Mouse (Mus musculus): ENCODE data around the gene Flt4. TPM values are rescaled to one million over a fixed set of nuclear protein-coding genes. Genes with fewer than 3 reads are reported as not detected.

Gene Flt4
- polyA plus RNA-seq, 2 experiments, result 2.2 to 2.8 TPM

DNA sequence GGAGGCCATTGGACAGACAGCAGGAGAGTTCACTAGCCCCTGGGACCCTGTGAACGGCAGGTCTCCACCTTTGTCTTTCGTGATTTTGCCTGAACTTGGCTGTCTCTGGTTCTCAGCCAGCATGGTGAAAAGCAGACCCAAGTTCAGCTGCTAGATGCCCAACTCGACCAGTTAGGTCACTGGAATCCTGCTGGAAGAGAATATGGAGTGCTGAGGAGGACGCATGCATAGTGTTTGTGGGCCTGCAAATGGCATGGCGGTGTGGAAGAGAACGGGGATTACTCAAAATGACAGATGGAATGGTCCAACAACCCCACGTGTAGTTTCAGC, 50.4 kb downstream of the Flt4 start:
- Histone ChIP-seq H3K9me3 (ENCODE audit: control insufficient read depth, low read length) (no peaks in the 10 kb centered on the region), H3K36me3 (replicated peaks; ENCODE audit: control insufficient read depth, insufficient read depth, low read depth) (no peaks in the 10 kb centered on the region), H3K27ac (no peak overlapping the region), H3K4me2 (ENCODE audit: low read depth) (no peak overlapping the region), H3K9ac (replicated peaks) (no peak overlapping the region), H3K4me3 (ENCODE audit: insufficient read depth in 1 of 2, low read depth in 2 of 2, low read length in 2 of 2) (no peak overlapping the region), H3K4me1 (replicated peaks; ENCODE audit: control insufficient read depth in 2 of 2, insufficient read depth in 2 of 2, low read length in 1 of 2) (peaks cover 0 to 13% of the 10 kb centered on the region in 2 experiments; a peak in 2 of 4 replicates), H3K27me3 (ENCODE audit: control insufficient read depth, insufficient read depth, low read length) (no peaks in the 10 kb centered on the region)
- no peak for TF ChIP-seq EP300 (IDR thresholded peaks at IDR 0.05; ENCODE audit: low read depth)
- TF ChIP-seq CTCF (IDR thresholded peaks at IDR 0.05; ENCODE audit: low read depth), result no peak
- 47% methylated on average over 7 of the region's 7 CpGs for WGBS (ENCODE audit: insufficient replicate concordance)
- DNase-seq (ENCODE audit: low read depth in 3 of 3, low spot score in 3 of 3), result no peak
- no peak for ATAC-seq (ENCODE audit: insufficient read depth)

DNA sequence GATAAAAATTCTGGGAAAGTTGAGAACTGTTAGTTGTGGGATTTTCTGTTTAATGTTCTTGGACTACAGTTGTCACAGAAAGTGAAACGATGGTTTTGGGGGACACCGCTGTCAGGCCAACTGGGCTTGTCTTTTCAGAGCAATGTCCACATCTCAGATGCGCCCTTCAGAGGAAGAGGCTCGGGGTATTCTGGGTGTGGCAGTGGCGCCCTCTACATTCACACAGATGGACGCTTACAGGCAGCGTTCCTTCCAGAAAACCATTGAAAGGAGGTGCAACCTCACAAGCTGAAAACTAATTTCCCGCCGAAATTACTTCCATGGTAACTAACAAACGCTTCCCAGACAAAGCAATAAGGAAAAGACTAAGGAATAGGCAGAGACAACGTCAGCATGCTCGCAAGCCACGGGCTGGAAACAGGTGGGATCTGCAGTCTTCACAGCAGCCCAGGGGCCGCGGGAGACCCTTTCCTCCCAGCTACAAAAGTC, 53.3 kb downstream of the Flt4 start:
- Histone ChIP-seq H3K36me3 (replicated peaks; ENCODE audit: control insufficient read depth, insufficient read depth, low read depth) (no peaks in the 10 kb centered on the region), H3K9me3 (ENCODE audit: control insufficient read depth, low read length) (no peaks in the 10 kb centered on the region), H3K9ac (replicated peaks) (no peak overlapping the region), H3K4me3 (ENCODE audit: insufficient read depth in 1 of 2, low read depth in 2 of 2, low read length in 2 of 2) (no peak overlapping the region), H3K4me2 (ENCODE audit: low read depth) (no peak overlapping the region), H3K27me3 (ENCODE audit: control insufficient read depth, insufficient read depth, low read length) (no peaks in the 10 kb centered on the region), H3K27ac (no peak overlapping the region), H3K4me1 (replicated peaks; ENCODE audit: control insufficient read depth in 2 of 2, insufficient read depth in 2 of 2, low read length in 1 of 2) (peaks cover 0 to 15% of the 10 kb centered on the region in 2 experiments; a peak in 2 of 4 replicates)
- no peak for DNase-seq (ENCODE audit: low read depth in 3 of 3, low spot score in 3 of 3)
- peak; percentile 35; the same call in 1 of the 2 replicates for TF ChIP-seq CTCF (IDR thresholded peaks at IDR 0.05; ENCODE audit: low read depth)
- no peak for TF ChIP-seq EP300 (IDR thresholded peaks at IDR 0.05; ENCODE audit: low read depth)
- ATAC-seq (ENCODE audit: insufficient read depth), result no peak
- 43% methylated on average over 15 of the region's 15 CpGs for WGBS (ENCODE audit: insufficient replicate concordance)

- ATAC-seq (ENCODE audit: insufficient read depth) (no peak), DNase-seq (ENCODE audit: low read depth in 3 of 3, low spot score in 3 of 3) (no peak)
- H3K27ac ChIP-seq, result no peak within 1 kb of the TSS
- no peaks in the 10 kb centered on the region for H3K36me3 ChIP-seq (replicated peaks; ENCODE audit: control insufficient read depth, insufficient read depth, low read depth)
- H3K9me3 ChIP-seq (ENCODE audit: control insufficient read depth, low read length), result no peaks in the 10 kb centered on the region
- peaks cover 0 to 11% of the 10 kb centered on the region in 2 experiments; a peak in 2 of 4 replicates for H3K4me1 ChIP-seq (replicated peaks; ENCODE audit: control insufficient read depth in 2 of 2, insufficient read depth in 2 of 2, low read length in 1 of 2)
- TF ChIP-seq CTCF (IDR thresholded peaks at IDR 0.05; ENCODE audit: low read depth) (no peak), EP300 (IDR thresholded peaks at IDR 0.05; ENCODE audit: low read depth) (no peak)
- H3K4me2 ChIP-seq (ENCODE audit: low read depth), result no peak within 1 kb of the TSS
- H3K4me3 ChIP-seq (ENCODE audit: insufficient read depth in 1 of 2, low read depth in 2 of 2, low read length in 2 of 2), result no peak within 1 kb of the TSS
- WGBS (ENCODE audit: insufficient replicate concordance), result 55% methylated on average over 5 of the region's 5 CpGs
- no peak within 1 kb of the TSS for H3K9ac ChIP-seq (replicated peaks)
- H3K27me3 ChIP-seq (ENCODE audit: control insufficient read depth, insufficient read depth, low read length), result no peaks in the 10 kb centered on the region
Measured at GRCm38 (mm10) chr11:49663310-49663709, 54.2 kb downstream of the Flt4 start, which contains the start of gene Scgb3a1. Gene Scgb3a1 (plus strand): TSS chr11:49663610.

DNA sequence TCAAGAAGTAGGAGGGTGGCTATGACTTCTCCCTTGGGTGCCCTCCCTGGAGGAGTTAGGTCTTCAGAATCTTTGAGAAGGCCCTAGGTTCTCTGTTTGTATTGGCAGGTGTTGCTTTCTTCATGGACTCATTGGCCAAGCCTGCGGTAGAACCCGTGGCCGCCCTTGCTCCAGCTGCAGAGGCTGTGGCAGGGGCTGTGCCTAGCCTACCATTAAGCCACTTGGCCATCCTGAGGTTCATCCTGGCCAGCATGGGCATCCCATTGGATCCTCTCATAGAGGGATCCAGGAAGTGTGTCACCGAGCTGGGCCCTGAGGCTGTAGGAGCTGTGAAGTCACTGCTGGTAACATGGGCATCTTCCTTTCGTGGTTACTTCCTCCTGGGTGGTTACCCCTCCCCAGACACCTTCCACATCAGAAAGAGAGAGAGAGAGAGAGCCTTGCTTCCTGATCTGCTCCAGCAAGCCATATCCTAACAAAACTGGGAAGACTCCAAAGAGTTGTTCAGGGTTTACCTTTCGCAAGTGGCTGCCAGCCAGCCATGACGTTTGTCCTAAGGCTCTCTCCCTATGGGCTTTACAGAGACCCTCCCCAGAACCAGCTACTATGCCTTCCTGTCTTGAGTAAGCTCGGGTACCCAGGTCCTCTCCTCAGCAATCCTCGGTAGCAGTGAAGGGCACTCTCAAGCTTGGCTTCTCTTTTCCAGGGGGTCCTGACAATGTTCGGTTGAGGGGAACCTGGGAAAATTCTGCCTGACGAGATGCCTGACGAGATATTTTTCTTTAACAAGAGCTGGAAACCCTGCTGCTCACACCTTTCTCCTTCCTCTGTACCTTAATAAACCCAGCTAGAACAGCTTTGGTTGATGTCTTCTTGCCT, 55.4 kb downstream of the Flt4 start:
- peaks cover 0 to 2% of the 10 kb centered on the region in 2 experiments; a peak in 1 of 4 replicates for H3K4me1 ChIP-seq (replicated peaks; ENCODE audit: control insufficient read depth in 2 of 2, insufficient read depth in 2 of 2, low read length in 1 of 2)
- ATAC-seq (ENCODE audit: insufficient read depth), result peak; percentile 34; the same call in 1 of the 2 replicates
- no peak overlapping the region for H3K4me2 ChIP-seq (ENCODE audit: low read depth)
- H3K9ac ChIP-seq (replicated peaks), result no peak overlapping the region
- H3K36me3 ChIP-seq (replicated peaks; ENCODE audit: control insufficient read depth, insufficient read depth, low read depth), result peaks cover 8% of the 10 kb centered on the region
- TF ChIP-seq CTCF (IDR thresholded peaks at IDR 0.05; ENCODE audit: low read depth) (no peak), EP300 (IDR thresholded peaks at IDR 0.05; ENCODE audit: low read depth) (no peak)
- DNase-seq (ENCODE audit: low read depth in 3 of 3, low spot score in 3 of 3), result no peak
- WGBS (ENCODE audit: insufficient replicate concordance), result 59% methylated on average over 12 of the region's 12 CpGs
- H3K27me3 ChIP-seq (ENCODE audit: control insufficient read depth, insufficient read depth, low read length), result no peaks in the 10 kb centered on the region
- H3K27ac ChIP-seq, result no peak overlapping the region
- no peaks in the 10 kb centered on the region for H3K9me3 ChIP-seq (ENCODE audit: control insufficient read depth, low read length)
- H3K4me3 ChIP-seq (ENCODE audit: insufficient read depth in 1 of 2, low read depth in 2 of 2, low read length in 2 of 2), result no peak overlapping the region

GRCm38 (mm10) chr11:49665462-49665861, 56.4 kb downstream of the Flt4 start:
- Histone ChIP-seq H3K4me1 (replicated peaks; ENCODE audit: control insufficient read depth in 2 of 2, insufficient read depth in 2 of 2, low read length in 1 of 2) (peaks cover 0 to 2% of the 10 kb centered on the region in 2 experiments; a peak in 1 of 4 replicates), H3K27me3 (ENCODE audit: control insufficient read depth, insufficient read depth, low read length) (no peaks in the 10 kb centered on the region), H3K4me3 (ENCODE audit: insufficient read depth in 1 of 2, low read depth in 2 of 2, low read length in 2 of 2) (no peak overlapping the region), H3K36me3 (replicated peaks; ENCODE audit: control insufficient read depth, insufficient read depth, low read depth) (peaks cover 8% of the 10 kb centered on the region), H3K27ac (no peak overlapping the region), H3K4me2 (ENCODE audit: low read depth) (no peak overlapping the region), H3K9me3 (ENCODE audit: control insufficient read depth, low read length) (no peaks in the 10 kb centered on the region), H3K9ac (replicated peaks) (no peak overlapping the region)
- ATAC-seq (ENCODE audit: insufficient read depth) (no peak), DNase-seq (ENCODE audit: low read depth in 3 of 3, low spot score in 3 of 3) (no peak)
- no peak for TF ChIP-seq CTCF (IDR thresholded peaks at IDR 0.05; ENCODE audit: low read depth)
- TF ChIP-seq EP300 (IDR thresholded peaks at IDR 0.05; ENCODE audit: low read depth), result no peak
- WGBS (ENCODE audit: insufficient replicate concordance), result 57% methylated on average over 4 of the region's 4 CpGs
